ENCODE assay signal across 8 mouse cellular contexts in genomic region chr12:24975115-24975733, GRCm38 (mm10). TPM values are rescaled to one million over a fixed set of nuclear protein-coding genes. Genes with fewer than 3 reads are reported as not detected.
DNase-seq lines count a peak whose midpoint lies in the region; ATAC-seq and TF ChIP-seq lines count a peak whose summit lies in the region.

No protein-coding gene starts in this region.

- ATAC-seq in embryonic facial prominence, embryonic 13.5 days (ENCODE audit: insufficient number of reproducible peaks, insufficient read depth, low FRiP score, low TSS enrichment, low read depth) = peak; percentile 73
- ATAC-seq in midbrain, embryonic 11.5 days (ENCODE audit: low FRiP score) = peak; percentile 25

- TF ChIP-seq EP300 in heart, adult 2 months (IDR thresholded peaks at IDR 0.05; ENCODE audit: insufficient read depth, low read depth, low read length) = no peak

- TF ChIP-seq POLR2A in bone marrow, adult 2 months (IDR thresholded peaks at IDR 0.05; ENCODE audit: borderline replicate concordance, control insufficient read depth, low read depth, low read length) = no peak
- no peak for TF ChIP-seq POLR2A in heart, adult 2 months (IDR thresholded peaks at IDR 0.05; ENCODE audit: insufficient read depth, low read depth, low read length)

- under 1% methylated on average over 30 of the region's 31 CpGs for WGBS in bone marrow, adult 2 months
- WGBS in embryonic facial prominence, embryonic 13.5 days = under 1% methylated on average over 30 of the region's 31 CpGs
- 1% methylated on average over 30 of the region's 31 CpGs for WGBS in heart, adult 2 months
- under 1% methylated on average over 29 of the region's 31 CpGs for WGBS in midbrain, embryonic 11.5 days

- TF ChIP-seq CTCF in bone marrow, adult 2 months (IDR thresholded peaks at IDR 0.05; ENCODE audit: control insufficient read depth, insufficient read depth, low read length) = no peak
- TF ChIP-seq CTCF in heart, adult 2 months (IDR thresholded peaks at IDR 0.05) = peak; percentile 87

- no peaks in the 10 kb centered on the region for H3K27me3 ChIP-seq in embryonic facial prominence, embryonic 13.5 days
- no peaks in the 10 kb centered on the region for H3K27me3 ChIP-seq in heart, adult 2 months (ENCODE audit: control insufficient read depth, insufficient read depth, low read length)
- no peaks in the 10 kb centered on the region for H3K27me3 ChIP-seq in midbrain, embryonic 11.5 days (ENCODE audit: control insufficient read depth, insufficient read depth, low read length)

- H3K79me2 ChIP-seq in heart, adult 2 months (replicated peaks; ENCODE audit: control insufficient read depth, insufficient read depth, low read length) = peaks cover 10% of the 10 kb centered on the region

- peaks cover 2% of the 10 kb centered on the region for H3K4me1 ChIP-seq in bone marrow, adult 2 months (ENCODE audit: control insufficient read depth, insufficient read depth, low read length)
- 0 out of 2 replicates have a peak, but pooled peaks cover 7% of the 10 kb centered on the region for H3K4me1 ChIP-seq in embryonic facial prominence, embryonic 13.5 days
- H3K4me1 ChIP-seq in heart, adult 2 months (ENCODE audit: control insufficient read depth, insufficient read depth, low read length) = peaks cover 5% of the 10 kb centered on the region
- H3K4me1 ChIP-seq in midbrain, embryonic 11.5 days (ENCODE audit: control insufficient read depth, insufficient read depth, low read length) = no peaks in the 10 kb centered on the region; the same call in 1 of the 2 replicates

- H3K9ac ChIP-seq in embryonic facial prominence, embryonic 13.5 days = peak overlapping the region; percentile 81
- peak overlapping the region; percentile 78 for H3K9ac ChIP-seq in heart, adult 2 months (ENCODE audit: low read depth, low read length)
- peak overlapping the region; percentile 73 for H3K9ac ChIP-seq in midbrain, embryonic 11.5 days (ENCODE audit: low read length)

- intact Hi-C loops in heart, adult 2 months (cut with DNase I) = loop anchor here (2.0 kb wide), 1 partner anchor 22 kb away; no protein-coding TSS in a partner anchor
- intact Hi-C loops in left cerebral cortex, postnatal 4 days (cut with DNase I) = no loop called here

- no peaks in the 10 kb centered on the region for H3K9me3 ChIP-seq in embryonic facial prominence, embryonic 13.5 days
- H3K9me3 ChIP-seq in midbrain, embryonic 11.5 days (ENCODE audit: control insufficient read depth, low read length) = no peaks in the 10 kb centered on the region

- no peaks in the 10 kb centered on the region for H3K36me3 ChIP-seq in embryonic facial prominence, embryonic 13.5 days
- H3K36me3 ChIP-seq in heart, adult 2 months (ENCODE audit: control insufficient read depth, insufficient read depth, low read length) = peaks cover 20% of the 10 kb centered on the region
- no peaks in the 10 kb centered on the region for H3K36me3 ChIP-seq in midbrain, embryonic 11.5 days (ENCODE audit: control insufficient read depth, insufficient read depth, low read length)

- peak overlapping the region; percentile 79 for H3K27ac ChIP-seq in bone marrow, adult 2 months (ENCODE audit: control insufficient read depth, insufficient read depth, low read depth, low read length, poor library complexity)
- peak overlapping the region; percentile 92 for H3K27ac ChIP-seq in embryonic facial prominence, embryonic 13.5 days
- peak overlapping the region; percentile 89 for H3K27ac ChIP-seq in heart, adult 2 months
- H3K27ac ChIP-seq in midbrain, embryonic 11.5 days (ENCODE audit: low read depth, low read length) = peak overlapping the region; percentile 76

- peak overlapping the region; percentile 58 for H3K4me2 ChIP-seq in embryonic facial prominence, embryonic 13.5 days
- peak overlapping the region; percentile 70 for H3K4me2 ChIP-seq in midbrain, embryonic 11.5 days

- DNase-seq in B cell, adult 2 months = peak; percentile 70 to 73
- peak in 1 of 2 experiments; percentile 68 for DNase-seq in heart, adult 2 months
- peak; percentile 81 for DNase-seq in kidney, adult 18-20 months
- peak; percentile 66 for DNase-seq in left cerebral cortex, postnatal 4 days
- peak; percentile 98 for DNase-seq in midbrain, embryonic 11.5 days (ENCODE audit: low spot score, missing footprints)
- peak; percentile 57 to 64 for DNase-seq in right cerebral cortex, postnatal 36 days (ENCODE audit: low spot score in 2 of 2)

- peak overlapping the region; percentile 78 for H3K4me3 ChIP-seq in bone marrow, adult 2 months (replicated peaks; ENCODE audit: control insufficient read depth, low read depth, low read length)
- H3K4me3 ChIP-seq in embryonic facial prominence, embryonic 13.5 days = peak overlapping the region; percentile 80
- H3K4me3 ChIP-seq in heart, adult 2 months = peak overlapping the region; percentile 80
- H3K4me3 ChIP-seq in midbrain, embryonic 11.5 days (ENCODE audit: low read depth, low read length) = peak overlapping the region; percentile 81

RNA-seq across cellular contexts. Expression of gene Kidins220, which starts 0.5 kb away (rescaled TPM):
- polyA plus RNA-seq in bone marrow, adult 2 months (2011; ENCODE audit: insufficient read depth, insufficient read length, low replicate concordance, missing spikeins) = 10.4 and 33.2 TPM in 2 replicates
- polyA plus RNA-seq in embryonic facial prominence, embryonic 13.5 days (2015; fragmentation: Nextera tagmentation; extraction: Ambion mirVana) = 23.9 and 28.6 TPM in 2 replicates
- 10 to 100 TPM; 68.4 TPM for total RNA-seq in heart, adult 2 months (2021)
- 41.6 and 52.9 TPM in 2 replicates for polyA plus RNA-seq in heart, adult 2 months (2012; rRNA removed)
- 100 to 1,000 TPM; 426 to 438 TPM for total RNA-seq in left cerebral cortex, postnatal 4 days (2021)
- 49.9 and 53.8 TPM in 2 replicates for polyA plus RNA-seq in midbrain, embryonic 11.5 days (2014; fragmentation: Nextera tagmentation; extraction: Ambion mirVana)
